Mouse (Mus musculus) neural tube, embryonic 15.5 days (tissue): ENCODE results near the gene Slc24a2. TPM values are rescaled to one million over a fixed set of nuclear protein-coding genes. Genes with fewer than 3 reads are reported as not detected.
A peak's percentile ranks its signal among the peaks of the same experiment; 100 is the strongest.

Experiments used
- ATAC-seq: fragments of 200-750 bp; cut with Nextera tagmentation; 2 replicates; pipeline ENCODE4 v1.8.0; 2017; ENCODE audit warnings: mild to moderate bottlenecking, moderate TSS enrichment, moderate library complexity; ENCODE audit not compliant: low FRiP score
- H3K27ac ChIP-seq: fragments of 300-500 bp; sonication (generic); replicated peaks from 2 replicates; pipeline ENCODE4 v1.5.1; 2015; ENCODE audit warnings: mild to moderate bottlenecking, inconsistent platforms
- H3K27me3 ChIP-seq: fragments of 300-500 bp; sonication (generic); replicated peaks from 2 replicates; pipeline ENCODE4 v1.6.1; 2015; ENCODE audit warnings: inconsistent platforms
- H3K36me3 ChIP-seq: fragments of 300-500 bp; sonication (generic); 2 replicates; pipeline ENCODE4 v1.6.1; 2015; ENCODE audit warnings: inconsistent platforms
- H3K4me1 ChIP-seq: fragments of 300-500 bp; sonication (generic); 2 replicates; pipeline ENCODE4 v1.6.1; 2015; ENCODE audit warnings: inconsistent platforms
- H3K4me2 ChIP-seq: fragments of 300-500 bp; sonication (generic); 2 replicates; pipeline ENCODE4 v1.6.1; 2015; ENCODE audit warnings: inconsistent platforms, mild to moderate bottlenecking, moderate library complexity
- H3K4me3 ChIP-seq: fragments of 300-500 bp; sonication (generic); replicated peaks from 2 replicates; pipeline ENCODE4 v1.5.1; 2015; ENCODE audit warnings: mild to moderate bottlenecking, inconsistent platforms
- H3K9ac ChIP-seq: fragments of 300-500 bp; sonication (generic); replicated peaks from 2 replicates; pipeline ENCODE4 v1.6.1; 2015; ENCODE audit warnings: mild to moderate bottlenecking, inconsistent platforms
- H3K9me3 ChIP-seq: fragments of 300-500 bp; sonication (generic); replicated peaks from 2 replicates; pipeline ENCODE4 v1.6.1; 2016; ENCODE audit warnings: inconsistent platforms
- WGBS: fragments of 180-500 bp; shearing (Covaris S2); methylation state at CpG from one replicate; pipeline ENCODE4 v1.1.7; 2015; ENCODE audit warnings: mixed read lengths; 5-methylcytosine and 5-hydroxymethylcytosine counted together
- polyA plus RNA-seq: library from polyadenylated mRNA; unstranded; fragments of >200 nt; fragmentation: Nextera tagmentation; extraction: Ambion mirVana; gene quantifications from 2 replicates; pipeline ENCODE4 v1.2.1, GENCODE M21; 2015

The Slc24a2 gene
- polyA plus RNA-seq, 1 experiment from 2014 or later: 6.6 TPM

DNA sequence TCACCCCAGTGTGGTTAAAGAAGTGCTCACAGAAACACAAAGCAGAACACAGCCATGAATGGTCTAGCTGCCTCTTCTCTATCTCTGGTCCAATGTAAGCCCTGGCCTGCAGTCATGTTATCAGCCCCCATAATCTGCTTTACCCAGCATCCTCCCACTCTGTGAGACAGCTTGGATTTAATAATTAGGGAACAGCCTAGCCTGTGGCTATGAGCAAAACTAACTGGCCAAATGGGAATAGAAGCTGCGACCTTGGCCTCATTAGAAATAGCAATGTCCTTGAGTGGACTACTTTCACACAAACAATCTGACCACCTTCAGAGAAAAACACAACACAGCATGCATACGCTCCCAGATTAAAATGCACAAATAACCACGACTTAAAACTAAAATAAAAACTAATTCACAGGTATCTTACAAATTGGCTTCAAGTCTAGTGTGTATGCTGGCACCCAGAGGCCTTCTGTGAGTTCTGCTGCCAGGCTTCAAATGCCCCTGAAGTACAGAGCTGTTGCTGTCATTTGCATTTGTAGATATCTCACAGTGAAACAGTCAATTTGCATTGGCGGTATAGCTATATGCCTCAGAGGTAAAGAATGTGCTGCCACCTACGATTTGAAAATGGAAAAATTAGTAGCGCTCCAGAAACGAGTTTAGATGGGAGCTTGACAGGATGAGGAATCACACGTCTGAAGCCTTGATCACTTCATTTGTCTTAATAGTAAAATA is 120.8 kb downstream of the Slc24a2 start:
- no peaks in the 10 kb centered on the region for H3K9me3 ChIP-seq
- no peak overlapping the region for H3K4me3 ChIP-seq
- no peaks in the 10 kb centered on the region for H3K36me3 ChIP-seq
- 79% methylated on average over 8 of the region's 8 CpGs for WGBS
- H3K27me3 ChIP-seq: no peaks in the 10 kb centered on the region
- no peak overlapping the region for H3K27ac ChIP-seq
- no peak overlapping the region for H3K9ac ChIP-seq
- H3K4me1 ChIP-seq: no peaks in the 10 kb centered on the region
- no peak for ATAC-seq
- H3K4me2 ChIP-seq: no peak overlapping the region

DNA sequence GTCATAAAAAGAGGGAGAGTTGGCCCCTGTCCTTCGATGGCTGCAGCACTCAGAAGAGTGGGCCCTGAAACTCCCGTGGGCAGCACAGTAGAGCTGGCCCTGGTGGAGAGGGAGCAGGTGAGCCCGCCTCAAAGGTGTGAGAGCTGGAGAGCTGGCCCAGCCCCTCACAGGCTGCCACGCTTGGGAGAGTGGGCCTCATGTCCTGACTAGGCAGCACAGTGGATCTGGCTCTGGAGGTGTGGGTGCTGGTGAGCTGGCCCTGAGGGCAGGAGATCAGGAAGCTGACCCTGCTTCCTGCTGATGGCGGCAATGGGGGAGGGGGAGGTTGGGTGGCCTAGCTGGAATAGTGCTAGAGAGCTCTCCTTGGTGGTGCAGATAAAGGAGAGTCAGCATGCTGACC is 129.3 kb downstream of the Slc24a2 start:
- WGBS: 81% methylated on average over 5 of the region's 5 CpGs
- Histone ChIP-seq H3K36me3 (no peaks in the 10 kb centered on the region), H3K9me3 (no peaks in the 10 kb centered on the region), H3K27ac (no peak overlapping the region), H3K27me3 (no peaks in the 10 kb centered on the region), H3K4me1 (no peaks in the 10 kb centered on the region), H3K9ac (no peak overlapping the region), H3K4me3 (no peak overlapping the region), H3K4me2 (no peak overlapping the region)
- ATAC-seq: no peak

DNA sequence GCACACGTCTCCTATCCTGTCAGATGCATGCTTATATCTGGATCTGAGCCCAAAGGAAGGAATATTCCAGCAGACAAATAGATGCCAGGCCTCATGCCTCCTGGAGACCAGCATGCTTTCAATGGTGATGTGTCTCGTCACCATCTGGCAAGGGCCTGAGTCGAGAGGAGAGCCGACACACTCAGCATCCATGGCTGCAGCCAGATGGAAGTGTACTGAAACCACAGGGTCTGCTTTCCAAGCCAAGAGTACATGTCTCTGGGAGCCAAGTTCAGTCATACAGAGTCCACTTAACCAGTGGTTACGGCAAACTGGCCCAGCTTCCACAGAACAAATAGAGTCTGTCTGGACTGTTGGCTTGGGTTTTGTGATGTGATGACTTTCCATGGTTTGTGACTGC is 134.1 kb downstream of the Slc24a2 start:
- Histone ChIP-seq H3K27ac (no peak overlapping the region), H3K36me3 (no peaks in the 10 kb centered on the region), H3K9ac (no peak overlapping the region), H3K4me2 (no peak overlapping the region), H3K27me3 (no peaks in the 10 kb centered on the region), H3K9me3 (no peaks in the 10 kb centered on the region), H3K4me3 (no peak overlapping the region), H3K4me1 (no peaks in the 10 kb centered on the region)
- ATAC-seq: peak; percentile 59; the same call in 1 of the 2 replicates
- 76% methylated on average over 5 of the region's 5 CpGs for WGBS

DNA sequence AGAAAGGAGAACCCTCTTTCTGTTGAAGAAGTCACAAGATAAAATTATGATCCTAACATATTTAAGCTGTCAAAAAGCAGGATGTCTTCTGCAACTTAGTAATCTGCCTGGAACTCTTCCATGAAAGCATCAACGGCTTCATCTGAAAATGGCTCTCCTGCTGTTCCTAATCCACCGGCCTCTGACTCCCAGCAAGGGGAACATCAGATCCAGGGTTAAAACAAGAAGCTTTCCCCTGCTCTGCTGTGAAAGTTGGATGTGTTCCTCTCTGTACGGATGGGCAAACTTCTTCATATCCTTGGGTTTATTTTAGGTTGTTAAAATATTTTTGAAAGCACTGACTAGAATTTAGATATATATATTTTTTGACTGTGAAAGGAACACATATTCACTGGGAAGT is 136.7 kb downstream of the Slc24a2 start:
- Histone ChIP-seq H3K27me3 (no peaks in the 10 kb centered on the region), H3K4me2 (no peak overlapping the region), H3K9me3 (no peaks in the 10 kb centered on the region), H3K4me1 (no peaks in the 10 kb centered on the region), H3K36me3 (no peaks in the 10 kb centered on the region), H3K9ac (no peak overlapping the region), H3K27ac (no peak overlapping the region), H3K4me3 (no peak overlapping the region)
- 90% methylated on average over 3 of the region's 3 CpGs for WGBS
- no peak for ATAC-seq

DNA sequence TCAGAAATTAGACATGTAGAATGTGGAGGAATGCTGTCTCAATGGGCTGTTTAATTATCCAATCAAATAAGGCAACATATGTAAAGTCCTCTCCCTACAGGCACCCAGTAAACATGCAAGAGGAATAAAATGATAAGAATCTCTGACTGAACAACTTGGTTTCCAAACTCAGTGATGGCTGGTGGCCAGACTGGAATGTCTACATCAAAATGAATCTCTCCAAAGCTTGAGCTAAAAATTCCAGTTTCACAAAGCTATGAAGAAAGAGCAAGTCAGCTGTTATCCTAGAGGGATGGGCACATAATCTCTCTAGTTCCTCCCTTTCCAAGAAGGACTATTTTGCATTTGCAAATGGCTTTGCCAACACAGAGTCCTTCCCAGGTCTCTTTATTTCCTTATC is 139.4 kb downstream of the Slc24a2 start:
- Histone ChIP-seq H3K4me3 (no peak overlapping the region), H3K4me2 (no peak overlapping the region), H3K36me3 (no peaks in the 10 kb centered on the region), H3K9me3 (no peaks in the 10 kb centered on the region), H3K4me1 (no peaks in the 10 kb centered on the region), H3K9ac (no peak overlapping the region), H3K27ac (no peak overlapping the region), H3K27me3 (no peaks in the 10 kb centered on the region)
- ATAC-seq: no peak

DNA sequence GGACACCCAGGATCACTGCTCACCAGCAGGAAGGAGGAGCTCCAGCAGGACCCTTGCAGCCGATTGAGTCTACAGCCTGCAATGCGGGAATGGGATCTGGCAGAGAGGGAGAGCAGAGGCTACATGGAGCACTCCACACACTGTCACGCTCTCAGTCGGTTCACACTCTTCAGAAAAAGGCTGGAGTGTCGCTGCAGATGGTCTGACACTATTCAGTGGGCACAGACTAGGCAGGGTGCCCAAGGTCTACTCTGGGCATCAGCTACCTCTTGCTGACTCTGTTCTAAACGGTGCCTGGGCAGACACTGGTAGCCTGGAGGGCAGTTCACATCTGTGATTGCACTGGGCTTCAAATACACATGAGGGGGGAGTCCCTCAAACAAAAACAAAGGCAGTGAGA is 141.6 kb downstream of the Slc24a2 start:
- no peaks in the 10 kb centered on the region for H3K4me1 ChIP-seq
- no peaks in the 10 kb centered on the region for H3K27me3 ChIP-seq
- no peaks in the 10 kb centered on the region for H3K36me3 ChIP-seq
- ATAC-seq: no peak
- H3K27ac ChIP-seq: no peak overlapping the region
- no peak overlapping the region for H3K4me3 ChIP-seq
- WGBS: 71% methylated on average over 6 of the region's 6 CpGs
- no peak overlapping the region for H3K4me2 ChIP-seq
- H3K9ac ChIP-seq: no peak overlapping the region
- H3K9me3 ChIP-seq: no peaks in the 10 kb centered on the region

DNA sequence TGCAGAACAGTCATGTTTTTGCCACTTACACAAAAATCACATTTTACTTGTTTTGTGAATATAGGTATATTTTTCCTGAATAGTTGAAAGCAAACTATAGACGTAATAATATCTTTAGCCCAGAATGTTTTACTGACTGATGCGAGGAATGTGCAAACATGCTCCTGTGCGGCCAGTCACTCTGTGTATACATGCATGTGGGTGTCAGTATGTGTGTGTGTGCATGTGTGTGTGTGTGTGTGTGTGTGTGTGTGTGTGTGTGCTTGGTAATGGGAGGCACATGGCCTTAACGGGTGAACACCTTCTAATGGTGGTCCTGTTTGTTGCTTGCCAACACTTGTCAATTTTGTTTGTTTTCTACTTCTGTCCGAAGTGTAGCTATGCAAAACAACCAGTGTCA is 142.7 kb downstream of the Slc24a2 start:
- H3K9me3 ChIP-seq: no peaks in the 10 kb centered on the region
- no peak for ATAC-seq
- H3K4me3 ChIP-seq: no peak overlapping the region
- no peak overlapping the region for H3K9ac ChIP-seq
- WGBS: 88% methylated on average over 5 of the region's 5 CpGs
- no peaks in the 10 kb centered on the region for H3K36me3 ChIP-seq
- H3K27me3 ChIP-seq: no peaks in the 10 kb centered on the region
- no peak overlapping the region for H3K4me2 ChIP-seq
- no peaks in the 10 kb centered on the region for H3K4me1 ChIP-seq
- no peak overlapping the region for H3K27ac ChIP-seq

DNA sequence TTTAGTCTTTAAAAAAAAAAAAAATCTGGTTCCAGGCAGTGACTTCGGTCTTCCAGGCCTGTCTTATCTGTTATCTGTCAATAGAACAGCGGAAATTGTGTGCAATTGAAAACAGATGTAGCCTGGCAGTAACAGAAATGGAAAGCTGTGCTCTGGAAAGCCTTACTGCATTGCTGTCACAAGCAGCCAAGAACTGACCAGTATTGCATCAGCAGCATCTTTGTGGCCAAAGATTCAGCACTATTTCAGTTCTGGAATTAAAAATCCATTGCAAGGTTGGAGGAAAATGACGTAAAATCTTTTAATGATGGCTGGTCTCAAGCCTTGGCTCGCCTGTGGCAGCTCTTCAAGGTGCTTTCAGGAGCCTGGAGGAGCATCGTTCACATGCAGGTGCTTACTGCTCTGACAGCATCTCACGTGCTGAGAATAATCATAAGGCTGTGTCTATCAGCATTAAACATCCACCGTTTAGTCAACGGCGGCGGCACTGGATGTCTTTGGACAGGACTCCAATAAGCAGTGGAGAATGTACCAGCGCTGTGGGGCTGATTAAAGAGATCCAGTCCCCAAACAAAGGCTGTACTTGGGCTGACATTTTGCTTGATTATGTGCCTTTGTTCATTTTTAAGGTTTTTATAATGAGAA is 143.2 kb downstream of the Slc24a2 start:
- no peaks in the 10 kb centered on the region for H3K36me3 ChIP-seq
- no peaks in the 10 kb centered on the region for H3K4me1 ChIP-seq
- no peaks in the 10 kb centered on the region for H3K27me3 ChIP-seq
- no peak overlapping the region for H3K4me2 ChIP-seq
- peak; percentile 67; the same call in 1 of the 2 replicates for ATAC-seq
- 67% methylated on average over 11 of the region's 11 CpGs for WGBS
- peak overlapping the region; percentile 61 for H3K27ac ChIP-seq
- no peaks in the 10 kb centered on the region for H3K9me3 ChIP-seq
- H3K4me3 ChIP-seq: no peak overlapping the region
- no peak overlapping the region for H3K9ac ChIP-seq

DNA sequence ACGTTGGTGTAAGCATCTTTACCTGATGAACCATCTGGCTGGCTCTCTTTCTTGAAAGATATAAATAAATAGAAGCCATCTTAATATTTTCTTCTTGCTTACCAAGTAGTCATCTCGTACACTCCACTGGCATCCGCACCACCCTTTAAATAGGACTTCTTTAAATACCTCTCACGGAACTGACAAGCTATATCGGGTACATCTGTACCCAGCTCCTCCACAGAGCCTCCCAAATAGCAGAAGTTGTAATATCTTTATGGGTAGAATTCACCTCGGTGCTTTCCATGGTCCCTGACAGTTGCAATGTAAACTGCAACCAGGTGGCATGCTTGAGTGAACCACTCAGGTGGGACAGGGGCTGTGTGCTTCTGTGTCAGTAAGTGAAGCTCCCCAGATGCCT is 149.0 kb downstream of the Slc24a2 start:
- Histone ChIP-seq H3K9ac (no peak overlapping the region), H3K27me3 (no peaks in the 10 kb centered on the region), H3K36me3 (no peaks in the 10 kb centered on the region), H3K4me1 (no peaks in the 10 kb centered on the region), H3K4me2 (no peak overlapping the region), H3K27ac (no peak overlapping the region), H3K4me3 (no peak overlapping the region), H3K9me3 (no peaks in the 10 kb centered on the region)
- 83% methylated on average over 6 of the region's 6 CpGs for WGBS
- ATAC-seq: no peak

DNA sequence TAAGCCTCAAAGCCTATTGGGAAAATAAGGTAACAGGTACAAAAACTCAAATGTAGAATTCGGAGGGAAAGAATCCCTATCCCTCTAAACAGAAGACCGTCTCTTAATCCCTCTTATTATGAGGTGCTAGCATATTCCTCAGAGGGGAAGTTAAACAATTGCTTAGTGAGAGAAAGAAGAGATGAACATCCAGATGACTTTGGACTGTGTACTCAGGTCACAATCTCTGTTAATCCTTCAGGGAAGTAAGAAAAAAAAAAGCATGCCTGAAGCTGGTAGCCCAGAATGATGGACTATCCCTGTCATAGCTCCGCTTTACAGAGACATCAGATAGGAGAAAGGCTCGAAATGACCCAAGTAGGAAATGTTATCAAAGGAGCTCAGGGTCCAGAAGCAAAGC is 151.0 kb downstream of the Slc24a2 start:
- ATAC-seq: no peak
- Histone ChIP-seq H3K4me2 (no peak overlapping the region), H3K27ac (no peak overlapping the region), H3K4me1 (no peaks in the 10 kb centered on the region), H3K9me3 (no peaks in the 10 kb centered on the region), H3K9ac (no peak overlapping the region), H3K27me3 (no peaks in the 10 kb centered on the region), H3K4me3 (no peak overlapping the region), H3K36me3 (no peaks in the 10 kb centered on the region)
- WGBS: 91% methylated on average over 4 of the region's 4 CpGs

DNA sequence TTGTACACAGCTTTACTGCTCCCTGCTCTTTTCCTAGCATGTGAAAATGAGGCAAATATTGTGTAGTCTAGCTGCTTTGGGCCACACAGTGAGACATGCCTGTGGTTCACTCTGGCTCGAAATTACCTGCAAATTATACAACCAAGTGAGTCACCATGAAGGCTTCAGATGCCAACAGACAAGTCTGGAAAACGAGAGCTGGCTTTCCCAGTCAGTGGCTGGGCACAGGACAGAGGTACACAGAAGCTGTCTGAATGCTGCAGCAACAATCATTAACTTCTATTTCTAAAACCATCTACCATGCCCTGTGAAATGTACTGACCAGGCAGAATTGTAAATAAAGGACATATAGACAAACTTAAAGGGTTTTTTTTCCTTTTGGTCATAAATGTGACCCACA is 151.6 kb downstream of the Slc24a2 start:
- Histone ChIP-seq H3K27me3 (no peaks in the 10 kb centered on the region), H3K4me3 (no peak overlapping the region), H3K9me3 (no peaks in the 10 kb centered on the region), H3K36me3 (no peaks in the 10 kb centered on the region), H3K27ac (no peak overlapping the region), H3K9ac (no peak overlapping the region), H3K4me2 (no peak overlapping the region), H3K4me1 (no peaks in the 10 kb centered on the region)
- no peak for ATAC-seq
- WGBS: 55% methylated on average over 2 of the region's 2 CpGs

DNA sequence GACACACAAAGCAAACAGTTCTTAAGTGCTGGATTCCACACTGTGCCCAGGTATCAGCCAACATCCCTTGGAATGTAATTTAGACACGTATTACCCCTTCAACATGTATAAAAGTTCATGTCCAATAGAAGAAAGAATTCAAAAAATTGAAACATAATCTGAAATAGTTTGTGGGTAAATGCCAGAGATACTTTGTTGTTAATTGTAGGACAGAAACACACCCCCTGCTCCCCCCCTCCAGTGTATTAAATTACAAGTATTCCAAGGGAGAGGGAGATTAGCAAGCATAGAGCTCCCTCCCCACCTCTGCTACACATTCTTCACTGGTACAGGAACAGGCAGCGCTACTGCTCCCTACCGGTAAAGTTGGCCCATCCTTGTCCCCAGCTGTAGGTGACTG is 154.5 kb downstream of the Slc24a2 start:
- ATAC-seq: no peak
- WGBS: 69% methylated on average over 3 of the region's 3 CpGs

More for the DNA sequence above, 154.5 kb downstream of the Slc24a2 start:
- Histone ChIP-seq H3K9ac (no peak overlapping the region), H3K4me3 (no peak overlapping the region), H3K36me3 (no peaks in the 10 kb centered on the region), H3K4me1 (no peaks in the 10 kb centered on the region), H3K27me3 (no peaks in the 10 kb centered on the region), H3K9me3 (no peaks in the 10 kb centered on the region), H3K4me2 (no peak overlapping the region), H3K27ac (no peak overlapping the region)
